Mouse (Mus musculus) lung, postnatal 10 days (tissue): ENCODE measurements around the gene Nudc.
A peak's percentile ranks its signal among the peaks of the same experiment; 100 is the strongest.
"Not testable (repeated sequence)": the region's sequence is repeated elsewhere in the genome, so short reads cannot be mapped to it uniquely, and the experiment has no call there.

Experiments used
- DNase-seq: peaks from one replicate; pipeline ENCODE4 v3.0.0; 2021

Gene Nudc

GRCm38 (mm10) chr4:133532777-133533176 lies 13.0 kb downstream of the Nudc start:
- DNase-seq: no peak

DNA sequence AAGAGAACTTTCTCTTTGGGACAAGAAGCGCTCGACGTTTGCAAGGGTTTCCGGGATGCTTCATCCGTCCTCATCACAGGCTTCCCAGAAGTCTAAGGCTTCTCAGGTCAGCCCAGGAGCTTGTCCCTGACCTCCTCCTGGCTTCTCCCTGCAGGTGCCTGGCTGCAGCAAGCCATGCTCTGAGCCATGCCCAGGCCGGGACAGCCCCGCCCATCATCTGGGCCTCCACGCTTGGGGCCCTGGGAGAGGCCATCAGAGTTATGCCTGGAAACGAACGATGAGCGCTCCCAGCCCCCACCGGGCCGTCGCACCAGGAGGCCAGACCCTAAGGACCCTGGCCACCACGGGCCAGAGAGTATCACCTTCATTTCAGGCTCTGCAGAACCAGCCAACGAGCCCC lies 18.0 kb downstream of the Nudc start:
- DNase-seq: no peak

- DNase-seq: no peak
Observed at GRCm38 (mm10) chr4:133521502-133521901, 24.3 kb downstream of the Nudc start.

DNA sequence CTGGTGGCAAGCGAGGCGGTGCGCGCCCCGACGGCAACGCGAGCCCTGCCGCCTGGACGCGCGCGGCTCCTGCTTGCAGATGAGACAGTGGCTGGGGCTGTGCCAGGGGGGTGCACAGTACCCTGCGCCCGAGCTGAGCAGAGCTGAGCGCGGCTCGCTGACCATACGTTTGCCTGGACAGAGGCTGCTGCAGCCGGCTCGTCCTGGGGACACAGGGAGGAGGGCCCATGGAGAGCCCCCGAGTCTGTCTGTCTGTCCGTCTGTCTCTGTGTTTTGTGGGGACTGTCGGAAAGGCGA lies 26.5 kb downstream of the Nudc start:
- DNase-seq: no peak

- peak; percentile 73 for DNase-seq
Observed at GRCm38 (mm10) chr4:133518601-133519368, 27.0 kb downstream of the Nudc start, which contains the start of gene Kdf1. TSS of gene Kdf1 (plus strand) at chr4:133518963.

DNA sequence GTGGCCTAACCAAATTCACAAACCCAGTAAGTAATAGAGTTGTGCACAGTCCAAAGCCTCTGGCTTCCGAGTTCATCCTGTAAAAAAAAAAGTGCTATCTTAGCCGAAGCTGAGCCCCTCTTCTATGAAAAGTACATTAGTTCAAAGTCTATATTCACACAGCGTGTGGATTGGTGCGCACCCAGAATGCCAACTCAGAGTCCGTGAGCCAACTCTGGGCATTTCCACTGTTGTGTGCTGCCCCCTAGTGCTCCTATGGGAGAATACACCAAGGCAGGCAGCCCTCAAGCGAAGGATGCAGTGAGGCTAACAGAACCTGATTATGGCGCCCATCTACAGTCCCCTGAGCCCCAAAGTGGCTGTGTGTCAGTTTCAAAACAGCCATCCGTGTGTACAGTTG lies 32.8 kb downstream of the Nudc start:
- peak; percentile 80 for DNase-seq

DNA sequence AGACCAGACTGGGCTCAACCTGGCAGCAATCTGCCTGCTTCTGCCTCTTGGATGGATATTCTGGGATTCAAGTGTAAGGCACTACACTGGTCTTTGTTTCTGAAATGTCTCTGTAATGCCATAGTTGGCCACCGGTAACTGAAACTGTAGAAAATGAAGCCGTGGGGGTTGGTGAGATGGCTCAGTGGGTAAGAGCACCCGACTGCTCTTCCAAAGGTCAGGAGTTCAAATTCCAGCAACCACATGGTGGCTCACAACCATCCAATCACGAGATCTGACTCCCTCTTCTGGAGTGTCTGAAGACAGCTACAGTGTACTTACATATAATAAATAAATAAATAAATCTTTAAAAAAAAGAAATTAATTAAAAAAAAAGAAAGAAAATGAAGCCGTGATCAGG lies 33.3 kb downstream of the Nudc start:
- not testable (repeated sequence) for DNase-seq

DNA sequence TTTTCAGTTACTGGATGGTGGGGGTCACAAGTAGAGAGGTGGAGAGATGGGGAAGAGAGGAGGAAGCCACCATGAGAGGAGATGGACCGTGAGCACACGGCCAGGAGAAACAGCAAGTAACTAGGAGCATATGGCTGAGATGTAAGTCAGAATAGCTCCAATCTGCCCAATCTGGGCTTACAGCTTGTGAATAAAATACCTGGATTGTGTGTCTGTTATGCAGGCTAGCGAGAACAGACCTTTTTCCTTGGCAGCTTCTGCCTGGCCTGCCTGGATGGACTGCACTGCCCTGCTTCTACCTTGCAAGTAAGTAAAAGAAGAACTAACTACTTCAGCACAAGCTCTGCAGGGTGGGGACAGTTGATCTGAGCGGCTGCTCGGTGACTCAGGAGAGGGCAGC lies 34.7 kb downstream of the Nudc start:
- no peak for DNase-seq

- no peak for DNase-seq
Observed at GRCm38 (mm10) chr4:133508990-133509389, 36.8 kb downstream of the Nudc start.

DNA sequence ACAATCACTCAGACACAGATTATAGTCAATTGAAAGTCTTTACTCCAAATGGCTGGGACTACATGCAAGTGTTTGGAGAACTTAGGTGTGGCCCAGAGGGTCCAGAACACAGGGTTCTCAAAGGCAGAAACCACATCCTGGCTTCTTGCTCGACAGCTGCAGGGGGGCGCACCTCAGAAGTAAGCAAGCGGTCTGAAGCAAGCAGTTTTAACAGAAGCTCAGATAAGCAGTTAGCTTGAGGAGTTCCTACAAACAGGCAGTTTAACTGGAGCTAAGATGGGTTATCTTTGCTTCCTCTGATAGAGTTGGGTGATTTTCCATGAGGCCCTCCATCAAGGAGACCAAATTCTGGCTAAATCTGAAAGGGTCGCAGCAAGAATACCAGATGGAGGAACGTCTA lies 39.2 kb downstream of the Nudc start:
- no peak for DNase-seq

GRCm38 (mm10) chr4:133504755-133505485 lies 40.9 kb downstream of the Nudc start:
- DNase-seq: no peak

DNA sequence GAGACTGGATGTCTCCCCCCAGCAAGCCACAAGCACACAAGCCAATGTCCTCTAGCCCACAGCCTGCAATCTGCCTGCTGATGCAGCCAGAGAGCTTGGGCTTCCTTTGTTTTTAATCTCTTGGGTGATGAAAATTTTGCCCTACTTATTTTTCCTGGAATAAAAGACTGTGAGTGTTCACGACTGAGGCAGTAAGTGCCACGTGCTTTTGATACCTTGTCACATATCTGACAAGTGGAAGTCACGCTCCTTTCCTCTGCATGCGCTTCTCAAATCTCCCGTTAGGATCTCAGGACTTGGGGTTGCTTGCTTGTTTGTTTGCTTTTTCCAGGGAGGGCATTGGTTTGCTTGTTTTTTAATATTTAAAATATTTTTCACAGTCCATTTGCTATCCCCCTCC lies 41.5 kb downstream of the Nudc start:
- DNase-seq: no peak

DNA sequence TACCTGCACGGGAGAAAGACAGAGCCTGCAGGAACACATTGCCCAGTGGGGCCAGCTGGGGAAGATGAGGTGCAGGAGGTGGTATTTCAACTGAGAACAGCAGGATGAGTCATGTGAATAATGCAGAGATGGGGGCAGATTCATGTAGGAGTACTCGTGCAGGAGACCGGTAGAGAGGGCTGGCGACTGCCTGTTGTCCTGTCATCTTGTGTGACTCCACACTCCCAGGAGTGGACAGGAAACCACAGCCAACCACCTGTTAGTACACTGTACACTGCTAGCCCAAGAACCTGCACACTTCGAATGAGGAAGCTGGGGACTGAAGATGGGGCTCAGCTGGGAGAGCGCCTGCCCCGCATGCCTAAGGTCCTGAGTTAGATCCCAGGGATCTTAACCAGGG lies 44.3 kb downstream of the Nudc start:
- no peak for DNase-seq

DNA sequence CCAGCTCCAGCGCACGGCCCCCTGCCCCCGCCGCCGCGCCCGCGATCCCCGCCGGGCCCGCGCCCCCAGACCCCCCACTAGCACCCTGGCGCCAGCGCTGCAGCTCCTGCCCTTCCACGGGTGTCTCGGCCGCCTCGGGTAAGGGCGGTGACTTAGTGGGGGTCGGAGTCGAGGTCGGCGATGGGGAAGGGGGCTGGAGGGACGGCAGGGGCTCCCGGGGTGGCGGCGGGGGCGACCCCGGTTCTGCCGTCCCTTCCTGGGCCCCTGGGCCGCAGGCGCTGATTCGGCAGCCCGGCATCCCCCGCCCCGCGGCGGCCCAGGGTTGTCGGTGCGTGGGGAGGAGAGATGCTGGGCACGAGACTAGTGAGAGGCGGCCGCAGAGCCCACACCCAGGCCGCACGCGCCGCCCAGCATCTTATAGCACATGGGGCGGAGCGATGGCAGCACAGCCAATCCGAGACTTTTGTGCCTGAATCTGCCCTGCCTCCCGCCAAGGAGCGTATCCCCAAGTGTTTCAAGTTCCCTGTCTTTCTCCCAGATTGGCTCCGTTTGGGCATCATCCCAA lies 47.6 kb downstream of the Nudc start, which contains the start of gene Trnp1:
Gene Trnp1 (minus strand): TSS at position 391 of the 565 bp plus-strand sequence.
- DNase-seq: peak; percentile 69

DNA sequence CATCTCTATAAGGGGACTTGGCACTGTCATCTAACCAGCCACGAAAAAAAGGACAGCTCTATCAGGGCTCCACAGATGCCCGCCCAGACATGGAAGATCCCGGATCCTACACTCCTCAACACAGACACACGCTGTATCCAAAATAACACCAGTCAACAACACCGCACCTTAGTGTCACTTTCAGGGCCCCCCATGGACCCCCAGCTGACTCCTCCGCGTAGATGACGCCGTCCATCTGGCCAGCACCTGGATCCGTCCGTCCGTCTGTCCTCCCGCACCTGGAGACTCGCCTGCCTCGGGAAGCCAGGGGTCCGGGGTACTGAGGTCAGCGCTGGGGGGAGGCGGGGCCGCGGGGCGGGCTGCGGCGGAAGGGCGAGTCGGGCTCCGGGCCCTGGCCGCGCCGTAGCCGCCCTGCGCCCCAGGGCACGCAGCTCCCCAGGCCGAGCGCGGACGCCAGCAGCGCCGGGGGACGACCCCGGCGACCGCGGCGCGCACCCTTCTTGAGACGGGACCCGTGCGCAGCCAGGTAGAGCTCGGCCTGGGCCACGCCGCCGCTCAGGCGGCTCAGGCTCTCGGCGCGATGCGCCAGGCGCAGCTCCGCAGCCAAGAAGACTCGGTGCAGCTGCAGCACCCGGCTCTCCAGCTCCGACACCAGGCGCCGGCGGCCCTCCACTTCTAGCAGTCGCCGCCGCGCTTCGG lies 48.2 kb downstream of the Nudc start:
- no peak for DNase-seq

GRCm38 (mm10) chr4:133496738-133497445 lies 48.9 kb downstream of the Nudc start:
- DNase-seq: no peak

DNA sequence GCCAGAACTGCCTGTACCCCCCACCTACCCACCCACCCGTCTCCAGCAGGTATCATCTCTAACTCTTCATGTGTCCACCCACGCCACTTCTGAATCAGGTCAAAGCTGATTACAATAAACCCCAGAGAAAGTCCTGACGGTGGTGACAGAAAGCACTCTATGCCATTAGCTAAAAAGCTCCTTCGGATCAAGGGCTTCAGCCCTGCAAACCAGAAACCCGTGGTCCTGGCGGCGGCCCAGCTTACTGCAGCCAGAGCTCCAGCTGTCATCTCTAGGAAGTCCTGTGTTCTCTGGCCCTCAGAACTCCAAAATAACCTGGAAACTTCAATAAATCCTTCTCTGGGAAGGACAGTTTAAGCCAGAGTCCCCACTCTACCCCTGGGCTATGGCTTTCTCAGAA lies 50.1 kb downstream of the Nudc start:
- peak; percentile 57 for DNase-seq

- no peak for DNase-seq
Observed at GRCm38 (mm10) chr4:133494867-133495266, 50.9 kb downstream of the Nudc start.

DNA sequence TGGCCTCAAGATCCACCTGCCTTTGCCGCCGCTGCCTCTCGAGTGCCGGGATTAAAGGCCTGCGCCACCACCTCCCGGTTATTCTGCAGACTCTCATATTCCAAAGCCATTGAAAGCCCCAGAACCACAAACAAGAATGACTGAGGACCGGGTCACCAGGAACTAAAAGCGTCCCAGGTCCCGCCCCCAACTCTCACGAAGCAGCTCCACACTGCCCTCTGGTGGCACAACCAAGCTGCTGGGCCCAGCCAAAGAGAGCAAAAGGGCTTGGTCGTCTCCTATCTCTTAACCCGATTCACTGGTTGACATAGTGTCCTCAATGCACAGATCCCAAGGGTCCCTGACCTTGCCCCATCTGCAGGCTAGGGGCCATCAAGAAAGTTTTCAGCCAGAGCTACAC lies 51.4 kb downstream of the Nudc start:
- DNase-seq: peak; percentile 93

GRCm38 (mm10) chr4:133493895-133494294 lies 51.9 kb downstream of the Nudc start:
- no peak for DNase-seq

- no peak for DNase-seq
Observed at GRCm38 (mm10) chr4:133491800-133492199, 54.0 kb downstream of the Nudc start.

GRCm38 (mm10) chr4:133489489-133490245 lies 56.1 kb downstream of the Nudc start:
- DNase-seq: no peak
